Mouse (Mus musculus) midbrain, postnatal 0 days (tissue): Measurements from ENCODE around the gene Mef2c. TPM values are rescaled to one million over a fixed set of nuclear protein-coding genes. Genes with fewer than 3 reads are reported as not detected.

ENCODE experiments used
- ATAC-seq: fragments of 200-750 bp; cut with Nextera tagmentation; 2 replicates; pipeline ENCODE4 v1.8.0; 2017; ENCODE audit warnings: moderate number of reproducible peaks, mild to moderate bottlenecking, moderate TSS enrichment, moderate library complexity; ENCODE audit not compliant: low FRiP score
- DNase-seq: peaks from one replicate; pipeline ENCODE4 v3.0.0-alpha.2; 2015; ENCODE audit warnings: low spot score
- H3K27ac ChIP-seq: fragments of 300-500 bp; sonication (generic); 2 replicates; pipeline ENCODE4 v1.5.1; 2014; ENCODE audit warnings: low read depth, mild to moderate bottlenecking, low read length, mixed read lengths
- H3K27me3 ChIP-seq: fragments of 300-500 bp; sonication (generic); 2 replicates; pipeline ENCODE4 v1.6.1; 2014; ENCODE audit warnings: low read length, control low read depth, mixed read lengths; ENCODE audit not compliant: insufficient read depth
- H3K36me3 ChIP-seq: fragments of 300-500 bp; sonication (generic); 2 replicates; pipeline ENCODE4 v1.6.1; 2014; ENCODE audit warnings: low read length, control low read depth, mixed read lengths; ENCODE audit not compliant: insufficient read depth
- H3K4me1 ChIP-seq: fragments of 300-500 bp; sonication (generic); 2 replicates; pipeline ENCODE4 v1.6.1; 2014; ENCODE audit warnings: mild to moderate bottlenecking, control low read depth, antibody characterized with exemption, low read length, mixed read lengths; ENCODE audit not compliant: insufficient read depth
- H3K4me2 ChIP-seq: fragments of 300-500 bp; sonication (generic); 2 replicates; pipeline ENCODE4 v1.6.1; 2014; ENCODE audit warnings: low read depth, mild to moderate bottlenecking, low read length, mixed read lengths; ENCODE audit not compliant: poor library complexity, severe bottlenecking
- H3K4me3 ChIP-seq: fragments of 300-500 bp; sonication (generic); 2 replicates; pipeline ENCODE4 v1.5.1; 2014; ENCODE audit warnings: low read depth, mild to moderate bottlenecking, low read length, moderate library complexity
- H3K9ac ChIP-seq: fragments of 300-500 bp; sonication (generic); replicated peaks from 2 replicates; pipeline ENCODE4 v1.6.1; 2014; ENCODE audit warnings: mild to moderate bottlenecking, low read length, moderate library complexity, mixed read lengths; ENCODE audit not compliant: poor library complexity, severe bottlenecking
- H3K9me3 ChIP-seq: fragments of 300-500 bp; sonication (generic); 2 replicates; pipeline ENCODE4 v1.6.1; 2016; ENCODE audit warnings: low read length, control low read depth
- CTCF ChIP-seq: IDR thresholded peaks from 2 replicates; pipeline ENCODE4 v1.5.1; 2016; ENCODE audit warnings: antibody characterized with exemption, mild to moderate bottlenecking
- WGBS: fragments of 180-500 bp; shearing (Covaris S2); extraction: QIAGEN DNeasy Blood & Tissue Kit; methylation state at CpG from one replicate; pipeline ENCODE4 v1.1.7; 2014; 5-methylcytosine and 5-hydroxymethylcytosine counted together
- polyA plus RNA-seq: library from polyadenylated mRNA; unstranded; fragments of >200 nt; fragmentation: Nextera tagmentation; extraction: Ambion mirVana; gene quantifications from 2 replicates; pipeline ENCODE4 v1.2.1, GENCODE M21; 2015
- total RNA-seq: library from RNA; depleted of rRNA; stranded (reverse); fragments of >200 nt; gene quantifications from 2 replicates; pipeline ENCODE4 v1.2.3, GENCODE M21; 2014

The Mef2c gene
- total and polyA plus RNA-seq, 2 experiments from 2014 or later: 32.9 to 50.7 TPM

GRCm38 (mm10) chr13:83517660-83518609 lies 14.1 kb downstream of the Mef2c start:
- no peaks in the 10 kb centered on the region for H3K27me3 ChIP-seq
- peak overlapping the region; percentile 51 for H3K4me3 ChIP-seq
- under 1% methylated on average over 26 of the region's 27 CpGs for WGBS
- H3K9ac ChIP-seq: peak overlapping the region; percentile 46
- peak; percentile 89 for ATAC-seq
- DNase-seq: peak; percentile 81
- TF ChIP-seq CTCF: peak; percentile 35; the same call in 1 of the 2 replicates
- no peaks in the 10 kb centered on the region for H3K4me1 ChIP-seq
- peak overlapping the region; percentile 76 for H3K4me2 ChIP-seq
- H3K27ac ChIP-seq: peak overlapping the region; percentile 78
- H3K9me3 ChIP-seq: no peaks in the 10 kb centered on the region
- no peaks in the 10 kb centered on the region for H3K36me3 ChIP-seq

DNA sequence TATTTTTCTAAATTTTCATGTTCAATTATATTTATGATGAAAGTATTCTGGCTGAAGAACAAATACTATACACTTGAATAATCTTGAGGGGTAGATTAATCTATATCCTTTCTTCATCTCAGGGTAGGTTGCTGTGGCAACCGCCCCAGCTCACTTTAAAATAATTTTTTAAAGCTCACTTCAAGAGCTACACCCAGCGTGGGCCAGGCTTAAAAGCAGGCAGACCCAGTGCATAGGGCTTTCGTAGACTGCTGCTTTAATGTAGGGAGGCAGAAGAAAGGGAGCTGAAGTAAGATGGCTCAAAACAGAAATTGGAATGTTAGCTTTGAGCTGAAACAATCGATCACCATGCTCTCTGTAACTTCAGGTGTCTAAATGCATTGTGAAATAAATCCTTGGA lies 17.0 kb downstream of the Mef2c start:
- TF ChIP-seq CTCF: no peak
- Histone ChIP-seq H3K36me3 (no peaks in the 10 kb centered on the region), H3K27ac (no peak overlapping the region), H3K9me3 (no peaks in the 10 kb centered on the region), H3K9ac (no peak overlapping the region), H3K4me1 (no peaks in the 10 kb centered on the region), H3K4me3 (no peak overlapping the region), H3K27me3 (no peaks in the 10 kb centered on the region), H3K4me2 (no peak overlapping the region)
- DNase-seq (no peak), ATAC-seq (no peak)
- WGBS: 50% methylated on average over 4 of the region's 4 CpGs

GRCm38 (mm10) chr13:83523232-83523969 lies 19.6 kb downstream of the Mef2c start:
- no peaks in the 10 kb centered on the region for H3K9me3 ChIP-seq
- H3K4me2 ChIP-seq: peak overlapping the region; percentile 89
- peak; percentile 66 for DNase-seq
- no peak overlapping the region for H3K27ac ChIP-seq
- H3K4me1 ChIP-seq: no peaks in the 10 kb centered on the region
- ATAC-seq: peak; percentile 68
- peak overlapping the region; percentile 64 for H3K9ac ChIP-seq
- peak overlapping the region; percentile 62 for H3K4me3 ChIP-seq
- H3K36me3 ChIP-seq: no peaks in the 10 kb centered on the region
- no peaks in the 10 kb centered on the region for H3K27me3 ChIP-seq
- 3% methylated on average over 35 of the region's 35 CpGs for WGBS
- TF ChIP-seq CTCF: no peak

DNA sequence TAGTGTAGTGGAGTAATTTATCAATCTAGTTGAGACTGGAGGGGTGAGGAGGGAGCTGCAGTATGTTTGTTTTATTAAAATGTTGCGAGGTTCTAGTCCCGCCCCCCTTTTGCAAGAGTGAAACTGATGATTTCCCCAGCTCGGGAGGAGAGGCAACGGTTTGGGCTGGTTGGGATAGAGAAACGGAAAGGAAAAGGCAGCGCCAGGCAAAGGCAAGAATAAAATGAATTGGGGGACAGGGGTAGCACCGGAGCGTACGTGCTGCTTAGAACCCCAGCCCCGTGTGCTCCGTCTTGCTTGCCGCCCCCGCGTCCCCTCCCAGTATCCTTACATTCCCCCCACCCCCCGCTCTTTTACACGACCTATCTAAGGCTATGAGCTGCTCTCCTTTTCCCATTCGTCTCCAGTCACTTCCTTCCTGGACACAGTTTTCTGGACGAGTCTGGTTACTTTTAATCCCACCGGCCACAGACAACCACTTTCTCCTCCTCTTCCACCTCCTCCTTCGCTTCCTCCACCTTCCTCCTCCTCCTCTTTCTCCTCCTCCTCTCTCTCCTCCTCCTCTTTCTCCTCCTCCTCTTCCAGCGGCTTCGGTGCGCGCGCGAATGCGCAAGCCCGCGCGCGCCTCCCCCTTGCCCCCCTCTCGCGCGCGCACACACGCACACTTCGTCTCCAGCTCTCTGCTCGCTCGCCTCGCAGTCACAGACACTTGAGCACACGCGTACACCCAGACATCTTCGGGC lies 20.5 kb downstream of the Mef2c start:
- Histone ChIP-seq H3K9ac (peak overlapping the region; percentile 64), H3K27me3 (no peaks in the 10 kb centered on the region), H3K4me2 (peak overlapping the region; percentile 89), H3K27ac (peak overlapping the region; percentile 71), H3K9me3 (no peaks in the 10 kb centered on the region), H3K4me1 (no peaks in the 10 kb centered on the region), H3K36me3 (no peaks in the 10 kb centered on the region), H3K4me3 (peak overlapping the region; percentile 62)
- under 1% methylated on average over 42 of the region's 43 CpGs for WGBS
- ATAC-seq (peak; percentile 73), DNase-seq (peak; percentile 84)
- TF ChIP-seq CTCF: no peak

GRCm38 (mm10) chr13:83524902-83525715 lies 21.3 kb downstream of the Mef2c start:
- Histone ChIP-seq H3K9ac (peak overlapping the region; percentile 64; the same call in 1 of the 2 replicates), H3K4me2 (peak overlapping the region; percentile 89), H3K36me3 (no peaks in the 10 kb centered on the region), H3K4me1 (no peaks in the 10 kb centered on the region), H3K27me3 (no peaks in the 10 kb centered on the region), H3K27ac (peak overlapping the region; percentile 71), H3K4me3 (peak overlapping the region; percentile 62), H3K9me3 (no peaks in the 10 kb centered on the region)
- TF ChIP-seq CTCF: no peak
- DNase-seq: no peak
- ATAC-seq: no peak
- WGBS: 19% methylated on average over 7 of the region's 7 CpGs
